20 mouse cellular contexts compared by ENCODE assay signal in genomic region chr2:59467085-59467484, GRCm38 (mm10). TPM values are rescaled to one million over a fixed set of nuclear protein-coding genes. Genes with fewer than 3 reads are reported as not detected.
A peak's percentile ranks its signal among the peaks of the same experiment; 100 is the strongest.
DNase-seq lines count a peak whose midpoint lies in the region; ATAC-seq and TF ChIP-seq lines count a peak whose summit lies in the region.
"Had no signal": no experiment of that assay in that cellular context is flagged by ENCODE, and none has a peak within 500 bp of the region (broad histone marks: within the 10 kb centered on the region; RNA-seq: fewer than 3 reads in every experiment).

No protein-coding gene starts in this region.

- no peaks in the 10 kb centered on the region for H3K27me3 ChIP-seq in limb, embryonic 14.5 days (ENCODE audit: control insufficient read depth, insufficient read depth, low read length)
- H3K27me3 ChIP-seq in limb, embryonic 10.5 days (ENCODE audit: low read depth, poor library complexity, severe bottlenecking) = no peaks in the 10 kb centered on the region
- no peaks in the 10 kb centered on the region for H3K27me3 ChIP-seq in embryonic facial prominence, embryonic 11.5 days (ENCODE audit: control insufficient read depth, insufficient read depth, low read length)
- H3K27me3 ChIP-seq in embryonic facial prominence, embryonic 14.5 days (replicated peaks; ENCODE audit: control insufficient read depth, insufficient read depth, low read length) = no peaks in the 10 kb centered on the region
- no peaks in the 10 kb centered on the region for H3K27me3 ChIP-seq in intestine, embryonic 16.5 days (replicated peaks; ENCODE audit: control insufficient read depth, insufficient read depth, low read length)
- H3K27me3 ChIP-seq: CH12.LX; forebrain, embryonic 13.5 days; heart, embryonic 12.5 days; hindbrain, embryonic 15.5 days; Patski had no signal

- TF ChIP-seq POLR2A in limb, embryonic 14.5 days (IDR thresholded peaks at IDR 0.05; ENCODE audit: borderline replicate concordance, extremely low read depth, insufficient read depth, insufficient read length) = no peak

- no peaks in the 10 kb centered on the region for H3K36me3 ChIP-seq in limb, embryonic 14.5 days (ENCODE audit: control insufficient read depth, insufficient read depth, low read length)
- H3K36me3 ChIP-seq in limb, embryonic 10.5 days = no peaks in the 10 kb centered on the region
- H3K36me3 ChIP-seq in embryonic facial prominence, embryonic 11.5 days (replicated peaks; ENCODE audit: control insufficient read depth, insufficient read depth, low read depth, low read length) = no peaks in the 10 kb centered on the region
- no peaks in the 10 kb centered on the region for H3K36me3 ChIP-seq in embryonic facial prominence, embryonic 14.5 days (ENCODE audit: control insufficient read depth, insufficient read depth, low read length)
- H3K36me3 ChIP-seq in intestine, embryonic 16.5 days (ENCODE audit: control insufficient read depth, insufficient read depth, low read length) = no peaks in the 10 kb centered on the region
- H3K36me3 ChIP-seq: heart, embryonic 12.5 days; hindbrain, embryonic 15.5 days had no signal

- H3K27ac ChIP-seq in limb, embryonic 14.5 days (replicated peaks; ENCODE audit: low read depth, low read length) = 0 out of 2 replicates have a peak overlapping the region, but pooled peaks have one; percentile 19
- no peak overlapping the region for H3K27ac ChIP-seq in limb, embryonic 10.5 days
- H3K27ac ChIP-seq in embryonic facial prominence, embryonic 11.5 days (replicated peaks; ENCODE audit: low read depth, low read length) = no peak overlapping the region
- no peak overlapping the region for H3K27ac ChIP-seq in embryonic facial prominence, embryonic 14.5 days (replicated peaks; ENCODE audit: low read depth, low read length)
- H3K27ac ChIP-seq in intestine, embryonic 16.5 days (ENCODE audit: low read length) = no peak overlapping the region
- H3K27ac ChIP-seq: forebrain, embryonic 13.5 days; gastrocnemius, adult 2 months; hindbrain, embryonic 15.5 days had no signal

- no peak overlapping the region for H3K4me2 ChIP-seq in limb, embryonic 14.5 days (replicated peaks; ENCODE audit: low read depth, low read length, severe bottlenecking)
- H3K4me2 ChIP-seq in embryonic facial prominence, embryonic 11.5 days (ENCODE audit: low read depth, low read length) = no peak overlapping the region
- no peak overlapping the region for H3K4me2 ChIP-seq in embryonic facial prominence, embryonic 14.5 days (ENCODE audit: low read depth, low read length)
- H3K4me2 ChIP-seq in intestine, embryonic 16.5 days (ENCODE audit: low read depth, low read length) = no peak overlapping the region
- H3K4me2 ChIP-seq: forebrain, embryonic 13.5 days; heart, embryonic 12.5 days; hindbrain, embryonic 15.5 days had no signal

- H3K4me3 ChIP-seq in limb, embryonic 14.5 days (replicated peaks; ENCODE audit: low read length) = no peak overlapping the region
- H3K4me3 ChIP-seq in limb, embryonic 10.5 days = no peak overlapping the region
- H3K4me3 ChIP-seq in embryonic facial prominence, embryonic 11.5 days (ENCODE audit: low read depth, low read length) = no peak overlapping the region
- H3K4me3 ChIP-seq in embryonic facial prominence, embryonic 14.5 days (ENCODE audit: low read depth, low read length) = no peak overlapping the region
- H3K4me3 ChIP-seq in intestine, embryonic 16.5 days (ENCODE audit: low read length) = no peak overlapping the region
- H3K4me3 ChIP-seq: forebrain, embryonic 13.5 days; gastrocnemius, adult 2 months; heart, embryonic 12.5 days; hindbrain, embryonic 15.5 days had no signal

- H3K4me1 ChIP-seq in limb, embryonic 14.5 days (ENCODE audit: control insufficient read depth, insufficient read depth, low read length) = peaks cover 12% of the 10 kb centered on the region; the same call in 1 of the 2 replicates
- H3K4me1 ChIP-seq in limb, embryonic 10.5 days = peaks cover 12% of the 10 kb centered on the region
- no peaks in the 10 kb centered on the region for H3K4me1 ChIP-seq in embryonic facial prominence, embryonic 11.5 days (ENCODE audit: control insufficient read depth, insufficient read depth, low read length)
- H3K4me1 ChIP-seq in embryonic facial prominence, embryonic 14.5 days (ENCODE audit: control insufficient read depth, insufficient read depth, low read length) = peaks cover 25% of the 10 kb centered on the region
- H3K4me1 ChIP-seq in intestine, embryonic 16.5 days (ENCODE audit: control insufficient read depth, insufficient read depth, low read length) = 0 out of 2 replicates have a peak, but pooled peaks cover 4% of the 10 kb centered on the region

- WGBS in limb, embryonic 14.5 days = 41% methylated on average over 4 of the region's 4 CpGs
- 69% methylated on average over 4 of the region's 4 CpGs for WGBS in limb, embryonic 10.5 days
- WGBS in embryonic facial prominence, embryonic 11.5 days = 37% methylated on average over 4 of the region's 4 CpGs
- 25% methylated on average over 4 of the region's 4 CpGs for WGBS in embryonic facial prominence, embryonic 14.5 days
- 38% methylated on average over 4 of the region's 4 CpGs for WGBS in intestine, embryonic 16.5 days

- H3K9me3 ChIP-seq in limb, embryonic 14.5 days (ENCODE audit: control insufficient read depth, low read length) = no peaks in the 10 kb centered on the region
- no peaks in the 10 kb centered on the region for H3K9me3 ChIP-seq in limb, embryonic 10.5 days (replicated peaks)
- no peaks in the 10 kb centered on the region for H3K9me3 ChIP-seq in embryonic facial prominence, embryonic 11.5 days (replicated peaks; ENCODE audit: control insufficient read depth, low read length)
- no peaks in the 10 kb centered on the region for H3K9me3 ChIP-seq in embryonic facial prominence, embryonic 14.5 days (ENCODE audit: control insufficient read depth, low read length)
- H3K9me3 ChIP-seq in intestine, embryonic 16.5 days (ENCODE audit: control insufficient read depth, low read length) = no peaks in the 10 kb centered on the region
- H3K9me3 ChIP-seq: forebrain, embryonic 13.5 days; heart, embryonic 12.5 days; hindbrain, embryonic 15.5 days had no signal

- ATAC-seq in limb, embryonic 14.5 days (ENCODE audit: low FRiP score, low read depth) = no peak
- ATAC-seq in embryonic facial prominence, embryonic 11.5 days (replicated peaks; ENCODE audit: insufficient number of reproducible peaks, low FRiP score, low TSS enrichment, low read depth) = peak; percentile 70; the same call in 1 of the 2 replicates
- peak; percentile 82 for ATAC-seq in embryonic facial prominence, embryonic 14.5 days (ENCODE audit: low read depth)
- ATAC-seq in intestine, embryonic 16.5 days = peak; percentile 33; the same call in 1 of the 2 replicates
- ATAC-seq: activated CD4-positive, CD25-positive, alpha-beta regulatory T cell, adult 4 months; forebrain, embryonic 13.5 days; forebrain, postnatal 0 days; Patski had no signal

- no peak overlapping the region for H3K9ac ChIP-seq in limb, embryonic 14.5 days (ENCODE audit: low read depth, low read length, severe bottlenecking)
- no peak overlapping the region for H3K9ac ChIP-seq in embryonic facial prominence, embryonic 11.5 days (replicated peaks; ENCODE audit: low read length)
- H3K9ac ChIP-seq in embryonic facial prominence, embryonic 14.5 days (ENCODE audit: low read depth, low read length) = no peak overlapping the region
- H3K9ac ChIP-seq in intestine, embryonic 16.5 days (ENCODE audit: low read depth, low read length) = no peak overlapping the region
- H3K9ac ChIP-seq: forebrain, embryonic 13.5 days; forebrain, postnatal 0 days; heart, embryonic 12.5 days; hindbrain, embryonic 15.5 days had no signal

- DNase-seq in limb, embryonic 14.5 days (ENCODE audit: low spot score) = peak; percentile 27
- DNase-seq in limb, embryonic 10.5 days (ENCODE audit: low spot score) = no peak
- DNase-seq in embryonic facial prominence, embryonic 11.5 days (ENCODE audit: low spot score) = peak; percentile 59
- DNase-seq in embryonic facial prominence, embryonic 14.5 days (ENCODE audit: low spot score) = peak; percentile 85
- no peak for DNase-seq in kidney, postnatal 36 days
- no peak for DNase-seq in kidney, adult 9 months
- DNase-seq: adrenal gland, postnatal 14 days; cerebellum, adult 11-12 months; cerebellum, adult 9-11 months; forebrain, postnatal 0 days; gastrocnemius, adult 2 months; gastrocnemius, postnatal 25 days; heart, postnatal 36 days had no signal

RNA-seq across cellular contexts. Expression of gene Dapl1, which starts 17.4 kb away (rescaled TPM):
- polyA plus RNA-seq in limb, embryonic 14.5 days (2012; rRNA removed) = 0.96 and 1.0 TPM in 2 replicates
- polyA plus RNA-seq in limb, embryonic 14.5 days (2014; fragmentation: Nextera tagmentation; extraction: Ambion mirVana) = 1.5 and 3.1 TPM in 2 replicates
- polyA plus RNA-seq in limb, embryonic 10.5 days (2016; fragmentation: Nextera tagmentation; extraction: Ambion mirVana) = 0.36 and 0.94 TPM in 2 replicates
- polyA plus RNA-seq in embryonic facial prominence, embryonic 11.5 days (2014; fragmentation: Nextera tagmentation; extraction: Ambion mirVana) = 9.9 and 15.4 TPM in 2 replicates
- polyA plus RNA-seq in embryonic facial prominence, embryonic 14.5 days (2014; fragmentation: Nextera tagmentation; extraction: Ambion mirVana) = 16.6 and 17.0 TPM in 2 replicates
- not detected in 2 replicates for polyA plus RNA-seq in intestine, embryonic 16.5 days (2015; fragmentation: Nextera tagmentation; extraction: Ambion mirVana)
- polyA plus RNA-seq: forebrain, embryonic 13.5 days; Patski had no signal

Comparison
In these comparisons a context has a peak if more than half of its experiments do, and no peak if none do; other contexts are left out.
1. DNase-seq: peak in limb, embryonic 14.5 days (single experiment), embryonic facial prominence, embryonic 11.5 days (single experiment) and embryonic facial prominence, embryonic 14.5 days (single experiment); none in limb, embryonic 10.5 days (single experiment), kidney, postnatal 36 days (0 of 2) and kidney, adult 9 months (single experiment).